Mouse (Mus musculus) layer of hippocampus, postnatal 14 days (tissue): ENCODE results near the gene Crocc2. TPM values are rescaled to one million over a fixed set of nuclear protein-coding genes. Genes with fewer than 3 reads are reported as not detected.
"Not testable (repeated sequence)": the region's sequence is repeated elsewhere in the genome, so short reads cannot be mapped to it uniquely, and the experiment has no call there.

ENCODE experiments used
- DNase-seq, 2 experiments: peaks; one replicate each; pipeline ENCODE4 v3.0.0; 2021 to 2022; ENCODE audit warnings: low spot score in 2 of 2, mixed read lengths in 1 of 2
- total RNA-seq, 2 experiments: library from RNA; stranded (reverse); gene quantifications; 2 replicates each; pipeline ENCODE4 v1.2.3; 2021

Gene Crocc2
- total RNA-seq, 2 experiments from 2014 or later, result 0.31 to 1.0 TPM

DNA sequence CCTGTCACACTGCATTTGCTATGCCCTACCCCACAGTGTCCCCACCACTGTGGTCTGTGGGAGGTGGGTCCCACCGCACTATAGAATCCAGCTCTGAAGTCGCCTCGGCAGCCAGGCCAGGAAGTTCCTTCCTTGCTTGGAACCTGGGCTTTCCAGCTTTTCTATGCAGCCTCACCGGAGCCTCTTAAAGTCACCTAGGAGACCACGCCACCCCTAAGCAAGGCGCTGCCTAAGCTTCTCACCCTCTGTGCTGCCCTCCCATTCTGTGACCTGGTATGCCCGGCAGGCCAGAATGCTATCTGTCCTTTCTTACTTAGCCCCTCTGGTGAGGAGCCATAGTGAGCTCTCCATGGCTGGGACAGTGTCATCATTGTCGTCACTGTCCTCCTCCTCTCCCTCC, 7.2 kb upstream of the Crocc2 start:
- DNase-seq, result no peak

- no peak for DNase-seq
These were observed 6.6 kb upstream of the Crocc2 start for GRCm38 (mm10) chr1:93161921-93162320.

- DNase-seq, result no peak
These were observed 5.9 kb upstream of the Crocc2 start for GRCm38 (mm10) chr1:93162588-93162987.

GRCm38 (mm10) chr1:93165447-93165846, 3.1 kb upstream of the Crocc2 start:
- no peak for DNase-seq

DNA sequence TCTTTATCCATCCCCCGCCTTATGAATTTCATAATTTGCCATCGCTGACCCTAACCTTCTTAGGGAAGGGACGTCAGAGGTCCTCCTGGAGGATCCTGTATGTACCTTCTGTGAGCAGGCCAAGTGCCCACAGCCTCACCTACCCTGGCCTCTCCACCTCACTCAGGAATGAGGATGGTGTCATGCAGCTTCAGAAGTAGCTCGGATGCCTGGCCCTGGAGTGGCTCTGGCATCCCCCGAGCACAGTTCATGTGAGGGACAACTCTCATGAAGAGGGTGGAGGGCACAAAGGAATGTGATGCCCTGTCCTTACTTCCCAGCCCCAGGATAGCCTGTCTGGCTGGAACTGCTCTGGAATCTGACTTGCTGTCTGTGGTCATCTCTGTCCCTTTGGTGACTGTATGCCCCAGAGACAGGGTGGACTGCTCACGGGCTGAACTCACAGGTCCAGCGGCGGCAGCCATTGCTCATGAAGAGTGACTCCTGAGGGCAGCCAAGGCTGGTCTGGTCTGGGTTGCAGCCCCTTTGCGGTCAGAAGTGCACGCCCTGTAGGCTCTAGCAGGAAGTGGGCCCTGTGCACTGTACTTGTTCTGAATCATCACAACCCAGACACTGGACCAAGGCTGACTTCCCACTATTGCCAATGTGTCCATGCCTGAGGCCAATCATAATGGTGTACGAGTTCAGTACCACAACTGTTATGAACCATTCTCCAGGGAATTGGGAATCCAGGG, 2.0 kb upstream of the Crocc2 start:
- no peak for DNase-seq

DNA sequence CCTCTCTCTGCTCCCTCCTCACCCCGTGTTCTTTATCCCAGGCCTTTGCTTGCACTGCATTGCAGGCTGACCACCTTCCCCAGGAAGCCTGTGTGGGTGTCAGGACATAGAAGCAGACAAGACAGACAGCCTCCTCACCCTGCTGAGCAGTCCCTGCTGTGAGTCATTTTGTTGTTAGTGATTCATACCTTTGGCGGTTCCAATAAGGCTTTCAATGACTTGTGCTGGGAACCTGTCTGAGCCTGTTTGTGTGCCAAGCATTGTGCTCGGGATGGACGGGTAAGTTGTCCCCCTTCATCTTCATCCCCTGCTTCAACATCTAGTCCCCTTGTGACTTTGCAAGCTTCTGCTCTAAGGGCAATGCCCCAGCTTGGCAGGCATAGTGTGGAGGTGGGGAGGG, 5.1 kb downstream of the Crocc2 start:
- no peak for DNase-seq

DNA sequence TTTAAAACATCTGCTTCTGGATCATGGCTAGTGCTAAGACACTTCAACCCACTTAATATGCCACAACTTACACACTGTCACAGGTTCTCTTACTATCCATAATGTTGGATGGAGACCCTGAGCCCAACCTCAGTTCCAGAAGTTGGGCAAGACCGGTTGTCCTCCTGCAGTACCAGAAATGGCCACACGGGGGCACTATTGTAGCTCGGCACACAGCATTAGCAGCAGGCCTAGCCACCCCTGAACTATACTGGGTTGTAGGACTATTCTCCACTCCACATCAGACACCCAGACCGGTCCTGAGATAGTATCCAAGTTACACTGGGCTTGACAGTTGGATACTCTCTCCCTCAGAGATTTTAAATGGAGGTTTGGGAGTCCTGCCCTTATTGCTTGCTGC, 5.9 kb downstream of the Crocc2 start:
- DNase-seq, result peak; percentile 77 to 82

GRCm38 (mm10) chr1:93175849-93176248, 7.3 kb downstream of the Crocc2 start:
- DNase-seq, result no peak

GRCm38 (mm10) chr1:93176525-93177332, 8.2 kb downstream of the Crocc2 start:
- DNase-seq, result peak; percentile 27 to 32

- no peak for DNase-seq
These were observed 13.8 kb downstream of the Crocc2 start for GRCm38 (mm10) chr1:93182281-93182680.

- peak; percentile 19 to 75 for DNase-seq
These were observed 15.7 kb downstream of the Crocc2 start for GRCm38 (mm10) chr1:93184071-93184828.

- no peak for DNase-seq
These were observed 22.3 kb downstream of the Crocc2 start for GRCm38 (mm10) chr1:93190726-93191305.

GRCm38 (mm10) chr1:93194961-93195360, 26.4 kb downstream of the Crocc2 start:
- no peak for DNase-seq

GRCm38 (mm10) chr1:93197454-93197853, 28.9 kb downstream of the Crocc2 start:
- not testable (repeated sequence) for DNase-seq

- DNase-seq, result no peak
These were observed 29.4 kb downstream of the Crocc2 start for GRCm38 (mm10) chr1:93197916-93198315.

DNA sequence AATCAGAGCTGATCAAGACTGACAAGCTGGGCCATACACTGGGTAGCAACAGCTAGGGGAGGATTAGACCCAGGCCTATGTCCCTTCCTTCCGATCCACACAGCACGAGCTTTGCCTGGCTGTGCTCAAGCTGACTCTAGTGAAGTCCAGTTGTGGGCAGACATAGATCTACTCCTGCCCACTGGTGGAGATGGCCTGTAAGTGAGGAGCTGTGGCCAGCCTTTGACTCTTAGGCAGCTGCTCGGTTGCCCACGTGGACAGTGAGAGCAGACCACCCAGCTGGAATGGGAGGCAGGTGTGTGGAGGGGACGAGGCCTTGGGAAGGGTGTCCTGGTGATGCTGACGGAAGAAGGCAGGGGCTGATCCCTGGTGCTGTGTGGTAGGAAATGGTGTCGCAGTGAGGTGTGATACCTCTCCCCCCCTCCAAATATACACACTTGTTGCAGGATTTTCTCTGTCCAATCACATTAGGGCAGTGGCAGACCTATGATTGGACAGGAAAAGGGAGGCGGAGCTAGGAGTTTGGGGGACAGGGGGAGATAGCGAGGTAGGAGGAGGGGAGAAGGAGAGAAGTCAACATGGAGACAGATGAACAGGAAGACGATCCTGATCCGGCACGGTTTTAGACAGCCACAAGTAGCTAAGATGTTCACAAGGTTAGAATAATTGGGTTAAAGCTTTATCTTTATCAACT, 37.9 kb downstream of the Crocc2 start:
- DNase-seq, result no peak

- peak; percentile 12 to 52 for DNase-seq
These were observed 39.1 kb downstream of the Crocc2 start for GRCm38 (mm10) chr1:93207536-93208064.

DNA sequence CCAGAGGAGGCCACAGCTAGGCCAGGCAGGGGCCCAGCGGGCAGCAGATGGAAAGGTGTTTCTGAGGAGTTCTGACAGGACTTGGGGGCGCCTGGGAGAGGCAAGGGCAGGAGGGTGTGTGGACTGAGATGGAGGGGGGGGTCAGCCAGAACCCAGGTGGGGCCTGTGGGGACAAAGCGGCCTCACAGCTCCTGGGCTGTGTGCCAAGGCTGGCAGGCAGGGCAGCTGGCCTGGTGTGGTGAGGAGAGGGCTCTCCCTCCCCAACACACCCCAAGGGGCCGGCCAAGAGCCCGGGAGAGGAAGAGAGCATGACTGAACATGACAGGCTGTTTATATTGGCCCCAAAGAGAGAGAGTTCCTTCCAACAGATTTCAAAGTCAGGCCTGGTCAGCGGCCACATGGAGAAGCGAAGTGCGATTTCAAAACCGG, 41.7 kb downstream of the Crocc2 start:
- peak; percentile 42 to 58 for DNase-seq

- DNase-seq, result no peak
These were observed 42.5 kb downstream of the Crocc2 start for GRCm38 (mm10) chr1:93211019-93211418.

GRCm38 (mm10) chr1:93211549-93212220, 43.2 kb downstream of the Crocc2 start:
- no peak for DNase-seq
